Mouse (Mus musculus) regulatory T cell (primary cell): ENCODE results near the gene Atp4a.

Experiments
- in situ Hi-C: fragments of 300-600 bp; cut with MboI, MseI; formaldehyde crosslinking; loops from one replicate; pipeline ENCODE4 v1.15.1; 2025; ENCODE audit warnings: high pct_unique_total_duplicates

Atp4a gene

GRCm38 (mm10) chr7:30711942-30712341 lies at the start of gene Atp4a:
Gene Atp4a (plus strand): TSS chr7:30712209.
- in situ Hi-C loops, result no loop called here

- in situ Hi-C loops, result no loop called here
Measured at GRCm38 (mm10) chr7:30664529-30665200, 47.3 kb upstream of the Atp4a start, which contains the start of gene Haus5. Gene Haus5 (minus strand): TSS chr7:30664994.

GRCm38 (mm10) chr7:30665321-30665720 lies 46.7 kb upstream of the Atp4a start:
- in situ Hi-C loops, result no loop called here

- in situ Hi-C loops, result no loop called here
Measured at GRCm38 (mm10) chr7:30669229-30669628, 42.8 kb upstream of the Atp4a start.

- in situ Hi-C loops, result no loop called here
Measured at GRCm38 (mm10) chr7:30671480-30671879, 40.5 kb upstream of the Atp4a start, which contains the start of gene Pmis2. Gene Pmis2 (minus strand): TSS chr7:30671605.

GRCm38 (mm10) chr7:30678263-30678975 lies 33.6 kb upstream of the Atp4a start:
- in situ Hi-C loops, result loop anchor here (25.0 kb wide), 1 partner anchor 1066 kb away; no protein-coding TSS in a partner anchor

GRCm38 (mm10) chr7:30681897-30682296 lies 30.1 kb upstream of the Atp4a start:
- in situ Hi-C loops, result loop anchor here (25.0 kb wide), 1 partner anchor 1070 kb away; no protein-coding TSS in a partner anchor

- in situ Hi-C loops, result loop anchor here (25.0 kb wide), 1 partner anchor 1071 kb away; no protein-coding TSS in a partner anchor
Measured at GRCm38 (mm10) chr7:30683425-30683824, 28.6 kb upstream of the Atp4a start.

- in situ Hi-C loops, result loop anchor here (25.0 kb wide), 1 partner anchor 1076 kb away; no protein-coding TSS in a partner anchor
Measured at GRCm38 (mm10) chr7:30688325-30688724, 23.7 kb upstream of the Atp4a start.

- in situ Hi-C loops, result loop anchor here (25.0 kb wide), 1 partner anchor 1086 kb away; no protein-coding TSS in a partner anchor
Measured at GRCm38 (mm10) chr7:30698101-30698500, 13.9 kb upstream of the Atp4a start.

GRCm38 (mm10) chr7:30698589-30698988 lies 13.4 kb upstream of the Atp4a start, which contains the start of gene 2200002J24Rik:
Gene 2200002J24Rik (plus strand): TSS chr7:30698926.
- in situ Hi-C loops, result loop anchor here (25.0 kb wide), 1 partner anchor 1086 kb away; no protein-coding TSS in a partner anchor

GRCm38 (mm10) chr7:30706214-30706882 lies 5.7 kb upstream of the Atp4a start:
- in situ Hi-C loops, result no loop called here

- in situ Hi-C loops, result no loop called here
Measured at GRCm38 (mm10) chr7:30707441-30707840, 4.6 kb upstream of the Atp4a start.

GRCm38 (mm10) chr7:30717006-30717715 lies 5.2 kb downstream of the Atp4a start:
- in situ Hi-C loops, result no loop called here

GRCm38 (mm10) chr7:30717716-30718046 lies 5.7 kb downstream of the Atp4a start:
- in situ Hi-C loops, result no loop called here

GRCm38 (mm10) chr7:30719669-30720068 lies 7.7 kb downstream of the Atp4a start:
- in situ Hi-C loops, result no loop called here

- in situ Hi-C loops, result no loop called here
Measured at GRCm38 (mm10) chr7:30721286-30721685, 9.3 kb downstream of the Atp4a start.

- in situ Hi-C loops, result no loop called here
Measured at GRCm38 (mm10) chr7:30723274-30723953, 11.4 kb downstream of the Atp4a start.

- in situ Hi-C loops, result no loop called here
Measured at GRCm38 (mm10) chr7:30728214-30728613, 16.2 kb downstream of the Atp4a start.

- in situ Hi-C loops, result no loop called here
Measured at GRCm38 (mm10) chr7:30728739-30729395, 16.9 kb downstream of the Atp4a start.
